Mouse (Mus musculus) heart, embryonic 13.5 days (tissue): ENCODE measurements around the gene Dcbld2. TPM values are rescaled to one million over a fixed set of nuclear protein-coding genes. Genes with fewer than 3 reads are reported as not detected.

ENCODE experiments used
- ATAC-seq: fragments of 200-750 bp; cut with Nextera tagmentation; 2 replicates; pipeline ENCODE4 v1.8.0; 2017; ENCODE audit warnings: moderate TSS enrichment; ENCODE audit not compliant: insufficient number of reproducible peaks, low FRiP score, low TSS enrichment; ENCODE audit errors: extremely low read depth
- H3K27ac ChIP-seq: fragments of 300-500 bp; sonication (generic); replicated peaks from 2 replicates; pipeline ENCODE4 v1.5.1; 2015; ENCODE audit warnings: moderate library complexity, mild to moderate bottlenecking, inconsistent platforms
- H3K27me3 ChIP-seq: fragments of 300-500 bp; sonication (generic); replicated peaks from 2 replicates; pipeline ENCODE4 v1.6.1; 2015; ENCODE audit warnings: mild to moderate bottlenecking, inconsistent platforms
- H3K36me3 ChIP-seq: fragments of 300-500 bp; sonication (generic); 2 replicates; pipeline ENCODE4 v1.6.1; 2015; ENCODE audit warnings: mild to moderate bottlenecking, inconsistent platforms
- H3K4me1 ChIP-seq: fragments of 300-500 bp; sonication (generic); 2 replicates; pipeline ENCODE4 v1.6.1; 2015; ENCODE audit warnings: inconsistent platforms
- H3K4me2 ChIP-seq: fragments of 300-500 bp; sonication (generic); 2 replicates; pipeline ENCODE4 v1.6.1; 2015; ENCODE audit warnings: inconsistent platforms, mild to moderate bottlenecking, moderate library complexity
- H3K4me3 ChIP-seq: fragments of 300-500 bp; sonication (generic); 2 replicates; pipeline ENCODE4 v1.5.1; 2015; ENCODE audit warnings: moderate library complexity, mild to moderate bottlenecking, inconsistent platforms
- H3K9ac ChIP-seq: fragments of 300-500 bp; sonication (generic); 2 replicates; pipeline ENCODE4 v1.6.1; 2015; ENCODE audit warnings: inconsistent platforms, mild to moderate bottlenecking, moderate library complexity
- H3K9me3 ChIP-seq: fragments of 300-500 bp; sonication (generic); 2 replicates; pipeline ENCODE4 v1.6.1; 2016; ENCODE audit warnings: inconsistent platforms
- WGBS: fragments of 180-500 bp; shearing (Covaris S2); methylation state at CpG from one replicate; pipeline ENCODE4 v1.1.7; 2015; ENCODE audit warnings: mixed read lengths; 5-methylcytosine and 5-hydroxymethylcytosine counted together
- polyA plus RNA-seq: library from polyadenylated mRNA; unstranded; fragments of >200 nt; fragmentation: Nextera tagmentation; extraction: Ambion mirVana; gene quantifications from 2 replicates; pipeline ENCODE4 v1.2.1, GENCODE M21; 2015

The Dcbld2 gene
- polyA plus RNA-seq, 1 experiment from 2014 or later: 8.0 TPM

DNA sequence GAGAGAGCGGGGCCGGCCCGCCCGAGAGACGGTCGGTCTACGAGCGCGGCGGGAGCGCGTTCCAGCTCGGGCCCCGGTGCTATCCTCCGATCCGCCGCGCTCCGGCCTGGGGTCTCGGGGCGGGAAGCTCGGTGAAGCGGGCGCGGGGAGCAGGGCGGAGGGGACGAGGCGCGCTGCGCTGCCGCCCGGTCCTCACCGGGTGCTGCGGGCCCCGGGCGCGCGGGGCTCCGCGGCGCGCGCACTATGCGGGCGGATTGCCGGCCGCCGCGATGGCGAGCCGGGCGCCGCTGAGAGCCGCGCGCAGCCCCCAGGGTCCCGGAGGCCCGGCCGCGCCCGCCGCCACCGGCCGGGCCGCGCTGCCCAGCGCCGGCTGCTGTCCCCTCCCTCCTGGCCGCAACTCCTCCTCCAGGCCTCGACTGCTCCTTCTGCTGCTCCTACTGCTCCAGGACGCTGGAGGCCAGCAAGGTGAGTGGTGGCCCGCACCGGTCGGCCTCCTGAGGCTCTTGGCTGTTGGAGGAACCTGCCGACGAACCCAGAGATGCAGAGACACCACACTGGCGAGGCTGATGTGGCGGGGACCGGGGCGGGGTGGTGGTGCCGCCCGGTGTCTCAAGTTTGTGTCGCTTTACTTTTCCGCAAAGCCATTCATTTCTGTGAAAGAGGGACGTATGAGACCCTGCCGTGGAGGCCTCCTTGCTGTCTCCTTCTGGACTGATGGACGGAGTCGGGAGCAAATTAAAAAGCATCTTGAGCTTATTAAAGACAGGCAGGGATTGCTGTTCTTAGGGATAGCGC, 441 bp downstream of the Dcbld2 start:
- Histone ChIP-seq H3K27me3 (no peaks in the 10 kb centered on the region), H3K9me3 (no peaks in the 10 kb centered on the region), H3K4me3 (peak overlapping the region; percentile 99), H3K36me3 (no peaks in the 10 kb centered on the region), H3K4me1 (peaks cover 42% of the 10 kb centered on the region), H3K27ac (peak overlapping the region; percentile 90), H3K4me2 (peak overlapping the region; percentile 70), H3K9ac (peak overlapping the region; percentile 97)
- peak; percentile 26 for ATAC-seq
- WGBS: 0% methylated on average over 43 of the region's 89 CpGs

DNA sequence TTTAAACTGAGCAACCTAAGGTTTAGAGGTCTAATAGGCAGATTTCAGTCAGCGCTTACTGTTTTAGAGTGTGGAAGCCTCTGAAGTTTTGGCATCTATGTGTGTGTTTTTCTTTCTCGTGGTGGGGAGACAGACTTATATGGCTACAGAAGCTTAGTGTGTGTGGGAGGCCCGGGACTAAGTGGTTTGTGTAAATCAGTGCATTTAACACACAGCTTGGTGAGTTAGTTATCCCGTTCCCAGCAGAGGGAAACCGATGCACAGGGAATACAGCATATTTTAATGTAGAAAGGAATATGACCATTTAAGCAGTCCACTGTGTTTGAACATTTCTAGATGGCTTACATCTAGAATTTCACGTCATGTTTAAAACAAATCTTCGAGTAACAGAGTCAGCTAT, 1.6 kb downstream of the Dcbld2 start:
- ATAC-seq: no peak
- Histone ChIP-seq H3K4me2 (peak overlapping the region; percentile 70), H3K27me3 (no peaks in the 10 kb centered on the region), H3K4me1 (peaks cover 49% of the 10 kb centered on the region), H3K4me3 (peak overlapping the region; percentile 99), H3K27ac (peak overlapping the region; percentile 90), H3K36me3 (no peaks in the 10 kb centered on the region), H3K9ac (peak overlapping the region; percentile 97), H3K9me3 (no peaks in the 10 kb centered on the region)
- 31% methylated on average over 7 of the region's 7 CpGs for WGBS

DNA sequence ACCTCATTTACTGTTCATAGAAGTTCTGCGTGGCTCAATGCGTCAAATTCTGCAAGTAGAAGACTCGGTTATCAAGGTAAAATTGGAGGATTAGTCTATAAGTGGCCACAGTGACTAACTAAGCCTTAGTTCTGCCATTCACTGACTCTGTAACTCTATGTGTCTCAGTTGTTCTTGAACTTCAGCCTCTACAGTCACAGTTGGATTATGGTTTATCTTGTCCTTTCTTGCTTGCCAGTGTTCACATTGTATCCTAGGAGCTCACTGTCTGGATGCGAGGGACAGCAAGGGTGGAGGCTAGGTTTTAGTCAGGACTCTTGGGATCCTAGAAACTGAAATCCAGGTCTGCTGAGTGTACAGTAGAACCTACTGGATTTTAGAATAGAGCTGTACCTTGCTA, 6.6 kb downstream of the Dcbld2 start:
- 87% methylated on average over 4 of the region's 4 CpGs for WGBS
- H3K36me3 ChIP-seq: peaks cover 7% of the 10 kb centered on the region
- H3K4me1 ChIP-seq: peaks cover 63% of the 10 kb centered on the region
- H3K9me3 ChIP-seq: no peaks in the 10 kb centered on the region
- no peak overlapping the region for H3K4me2 ChIP-seq
- H3K27ac ChIP-seq: no peak overlapping the region
- H3K27me3 ChIP-seq: no peaks in the 10 kb centered on the region
- no peak overlapping the region for H3K9ac ChIP-seq
- H3K4me3 ChIP-seq: no peak overlapping the region
- no peak for ATAC-seq

DNA sequence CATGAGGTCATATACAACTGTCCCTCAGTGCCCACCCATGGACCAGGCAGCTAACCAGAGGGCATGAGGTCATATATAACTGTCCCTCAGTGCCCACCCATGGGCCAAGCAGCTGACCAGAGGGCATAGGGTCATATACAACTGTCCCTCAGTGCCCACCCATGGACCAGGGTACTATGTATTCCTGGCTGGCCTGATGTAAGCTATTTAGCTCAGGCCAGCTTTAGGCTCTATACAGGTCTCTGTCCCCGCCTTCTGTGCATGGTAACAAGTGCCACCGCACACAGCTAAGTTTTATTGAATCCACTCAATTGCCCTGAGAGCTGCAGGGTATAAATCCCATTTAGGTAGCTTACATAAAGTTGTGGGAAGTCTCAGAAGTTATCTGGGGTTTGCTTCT, 7.3 kb downstream of the Dcbld2 start:
- Histone ChIP-seq H3K4me2 (no peak overlapping the region), H3K27me3 (no peaks in the 10 kb centered on the region), H3K27ac (no peak overlapping the region), H3K4me3 (no peak overlapping the region), H3K4me1 (peaks cover 66% of the 10 kb centered on the region), H3K9me3 (no peaks in the 10 kb centered on the region), H3K36me3 (peaks cover 7% of the 10 kb centered on the region), H3K9ac (no peak overlapping the region)
- 93% methylated on average over 2 of the region's 2 CpGs for WGBS
- no peak for ATAC-seq

DNA sequence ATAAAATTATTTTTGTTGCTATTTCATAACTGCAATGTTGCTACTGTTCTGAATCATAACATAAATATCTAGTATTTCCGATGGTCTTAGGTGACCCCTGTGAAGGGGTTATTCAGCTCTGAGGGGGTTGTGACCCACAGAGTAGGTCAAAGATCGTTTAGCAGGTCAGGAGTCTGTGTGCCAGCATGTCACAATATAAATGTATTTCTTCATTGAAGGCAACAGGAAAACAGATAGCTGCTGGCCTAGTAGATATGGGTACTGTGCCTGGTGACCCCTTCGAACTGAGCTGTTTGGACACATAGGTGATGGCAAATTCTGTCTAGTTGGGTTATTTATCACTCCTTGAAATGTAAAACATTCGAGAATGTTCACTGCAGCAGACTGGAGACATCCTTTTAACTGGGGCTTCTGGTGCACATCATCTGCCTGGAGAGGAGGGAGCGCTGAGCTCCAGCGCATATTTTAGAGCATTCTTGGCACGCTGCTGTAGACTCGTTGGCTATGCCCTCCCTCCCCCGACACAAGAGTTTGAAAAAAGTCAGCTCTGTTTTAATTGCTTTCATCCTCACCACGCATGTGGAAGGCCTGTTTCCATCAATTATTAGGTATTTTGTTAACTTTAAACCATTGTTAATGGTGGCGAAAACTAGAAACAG, 13.6 kb downstream of the Dcbld2 start:
- peak overlapping the region; percentile 35 for H3K4me2 ChIP-seq
- WGBS: 22% methylated on average over 11 of the region's 11 CpGs
- H3K27me3 ChIP-seq: no peaks in the 10 kb centered on the region
- no peak overlapping the region for H3K4me3 ChIP-seq
- H3K36me3 ChIP-seq: peaks cover 11% of the 10 kb centered on the region
- H3K27ac ChIP-seq: peak overlapping the region; percentile 80
- no peaks in the 10 kb centered on the region for H3K9me3 ChIP-seq
- no peak overlapping the region for H3K9ac ChIP-seq
- H3K4me1 ChIP-seq: peaks cover 53% of the 10 kb centered on the region
- no peak for ATAC-seq

DNA sequence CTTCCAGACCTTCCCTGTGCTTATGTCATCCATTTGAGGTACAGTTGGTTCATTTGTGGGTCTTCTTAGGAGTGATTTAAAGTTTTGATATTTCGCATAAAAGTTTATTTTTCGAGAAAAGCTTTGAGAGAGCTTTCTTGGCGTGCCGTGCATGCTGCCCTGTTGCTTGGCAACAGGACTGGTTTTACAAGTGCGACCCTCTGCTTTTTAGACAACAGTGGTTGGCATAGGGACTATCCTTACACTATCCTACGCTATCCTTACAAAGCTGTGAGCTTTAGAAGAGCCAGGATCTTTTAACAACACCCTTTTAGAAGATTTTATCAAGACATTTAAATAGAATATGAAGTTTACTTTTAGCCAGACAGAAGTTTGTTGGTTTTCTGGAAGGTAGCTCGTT, 22.0 kb downstream of the Dcbld2 start:
- 85% methylated on average over 7 of the region's 7 CpGs for WGBS
- Histone ChIP-seq H3K9ac (no peak overlapping the region), H3K4me1 (peaks cover 50% of the 10 kb centered on the region), H3K27ac (no peak overlapping the region), H3K9me3 (no peaks in the 10 kb centered on the region), H3K36me3 (peaks cover 30% of the 10 kb centered on the region), H3K4me2 (no peak overlapping the region), H3K27me3 (no peaks in the 10 kb centered on the region), H3K4me3 (no peak overlapping the region)
- no peak for ATAC-seq

DNA sequence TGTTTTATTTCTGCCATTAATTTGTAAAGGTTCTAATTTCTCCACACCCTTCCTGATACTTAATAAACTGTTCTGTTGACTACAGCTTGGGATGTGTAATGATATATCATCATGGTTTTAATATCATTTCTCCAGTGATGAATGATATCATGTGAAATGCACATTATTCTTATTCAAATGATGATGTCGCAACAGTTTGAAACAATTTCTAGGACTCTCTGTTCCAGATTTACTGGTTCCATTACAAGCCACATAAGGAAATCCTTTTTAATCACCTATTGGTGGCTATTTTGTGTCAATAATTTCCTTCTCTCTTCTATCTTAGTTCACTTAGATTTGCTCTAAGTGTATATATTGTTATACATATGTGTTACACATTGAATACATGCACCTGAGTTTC, 24.1 kb downstream of the Dcbld2 start:
- 95% methylated on average over 1 of the region's 1 CpGs for WGBS
- Histone ChIP-seq H3K9ac (no peak overlapping the region), H3K4me2 (no peak overlapping the region), H3K36me3 (peaks cover 43% of the 10 kb centered on the region), H3K4me1 (peaks cover 39% of the 10 kb centered on the region), H3K27me3 (no peaks in the 10 kb centered on the region), H3K4me3 (no peak overlapping the region), H3K27ac (no peak overlapping the region), H3K9me3 (no peaks in the 10 kb centered on the region)
- ATAC-seq: no peak

DNA sequence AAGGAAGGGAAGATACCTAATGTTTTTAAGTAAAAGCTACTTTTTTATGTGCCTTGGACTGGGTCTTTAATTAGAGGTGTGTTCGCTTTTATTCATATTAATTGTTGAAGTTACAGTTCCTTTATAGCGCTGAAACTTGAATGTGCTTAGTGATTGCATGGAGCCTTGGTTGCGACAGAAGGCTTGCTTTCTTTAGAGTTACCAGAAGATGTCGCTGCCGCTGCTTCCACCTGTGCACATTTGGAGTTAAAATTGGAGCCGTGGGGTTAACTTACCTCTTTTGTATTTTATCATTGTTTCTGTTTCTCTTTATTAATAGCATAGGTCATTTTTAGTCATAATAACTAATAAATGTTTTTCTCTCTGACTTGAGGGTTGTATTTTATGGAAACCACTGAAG, 36.5 kb downstream of the Dcbld2 start:
- Histone ChIP-seq H3K4me1 (no peaks in the 10 kb centered on the region), H3K9ac (no peak overlapping the region), H3K36me3 (peaks cover 48% of the 10 kb centered on the region), H3K27me3 (no peaks in the 10 kb centered on the region), H3K4me2 (no peak overlapping the region), H3K9me3 (no peaks in the 10 kb centered on the region), H3K27ac (no peak overlapping the region), H3K4me3 (no peak overlapping the region)
- WGBS: 62% methylated on average over 6 of the region's 6 CpGs
- no peak for ATAC-seq

DNA sequence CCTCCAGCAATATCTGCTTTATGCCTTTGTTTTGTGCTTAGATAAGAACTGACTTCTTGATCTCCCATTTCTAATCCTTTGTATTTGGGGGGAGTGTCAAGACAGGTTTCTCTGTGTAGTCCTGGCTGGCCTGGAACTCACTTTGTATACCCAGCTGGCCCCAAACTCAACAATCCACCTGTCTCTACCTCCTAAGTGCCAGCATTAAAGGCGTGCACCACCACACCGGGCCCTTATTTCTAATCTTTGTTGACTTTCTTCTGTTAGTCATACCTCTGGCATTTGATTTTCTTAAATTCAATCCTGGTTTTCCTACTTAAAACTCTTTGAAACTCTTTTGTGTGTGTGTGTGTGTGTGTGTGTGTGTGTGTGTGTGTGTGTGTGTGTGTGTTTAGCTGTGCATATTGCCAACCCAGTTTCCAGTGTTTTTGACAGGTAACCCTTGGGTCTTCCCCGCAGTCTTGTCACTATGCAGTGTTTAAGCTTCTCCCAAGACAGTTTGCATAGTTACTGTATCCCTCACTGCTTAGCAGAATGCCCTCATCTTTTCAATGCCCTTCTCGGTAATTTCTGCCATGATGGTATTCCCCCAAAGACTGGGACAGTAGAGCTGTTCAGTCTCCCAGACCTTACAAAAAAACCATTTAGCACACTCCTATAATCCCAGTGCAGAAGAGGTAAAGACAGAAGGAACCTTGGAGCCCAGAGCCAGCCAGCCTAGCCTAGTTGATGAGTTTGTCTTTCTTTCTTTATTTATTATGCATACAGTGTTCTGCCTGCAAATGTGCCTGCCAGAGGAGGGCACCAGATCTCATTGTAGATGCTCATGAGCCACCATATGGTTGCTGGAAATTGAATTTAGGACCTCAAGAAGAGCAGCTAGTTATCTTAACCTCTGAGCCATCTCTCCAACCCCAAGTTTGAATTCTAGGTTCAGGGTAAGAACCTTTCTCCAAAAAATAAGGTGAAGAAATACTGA, 38.3 kb downstream of the Dcbld2 start:
- ATAC-seq: no peak
- Histone ChIP-seq H3K9ac (no peak overlapping the region), H3K4me3 (no peak overlapping the region), H3K27ac (no peak overlapping the region), H3K9me3 (no peaks in the 10 kb centered on the region), H3K36me3 (peaks cover 57% of the 10 kb centered on the region), H3K27me3 (no peaks in the 10 kb centered on the region), H3K4me2 (no peak overlapping the region), H3K4me1 (peaks cover 2% of the 10 kb centered on the region; the same call in 1 of the 2 replicates)
- 87% methylated on average over 4 of the region's 4 CpGs for whole genome bisulfite sequencing

DNA sequence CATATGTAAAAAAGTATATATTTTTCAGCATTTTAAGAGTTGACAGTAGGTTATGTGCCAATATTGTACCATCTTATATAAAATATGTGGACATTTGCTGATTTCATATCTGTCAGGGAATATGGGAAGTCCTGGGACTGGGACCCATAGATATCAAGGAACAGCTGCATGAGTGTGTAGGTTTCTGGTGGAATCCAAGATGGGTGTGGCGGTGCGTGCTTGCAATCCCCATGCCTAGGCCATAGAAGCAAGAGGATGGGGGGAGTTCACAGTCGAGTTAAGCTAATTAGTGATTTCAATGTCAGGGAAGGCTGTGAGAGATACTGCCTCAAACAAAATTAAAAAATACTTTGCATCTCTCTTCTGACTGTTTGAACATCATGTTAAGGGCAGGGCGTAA, 40.8 kb downstream of the Dcbld2 start:
- no peak for ATAC-seq
- H3K36me3 ChIP-seq: peaks cover 51% of the 10 kb centered on the region
- no peaks in the 10 kb centered on the region for H3K27me3 ChIP-seq
- no peak overlapping the region for H3K4me3 ChIP-seq
- no peaks in the 10 kb centered on the region for H3K9me3 ChIP-seq
- WGBS: 79% methylated on average over 4 of the region's 4 CpGs
- no peak overlapping the region for H3K9ac ChIP-seq
- H3K4me1 ChIP-seq: peaks cover 22% of the 10 kb centered on the region
- no peak overlapping the region for H3K27ac ChIP-seq
- H3K4me2 ChIP-seq: no peak overlapping the region

DNA sequence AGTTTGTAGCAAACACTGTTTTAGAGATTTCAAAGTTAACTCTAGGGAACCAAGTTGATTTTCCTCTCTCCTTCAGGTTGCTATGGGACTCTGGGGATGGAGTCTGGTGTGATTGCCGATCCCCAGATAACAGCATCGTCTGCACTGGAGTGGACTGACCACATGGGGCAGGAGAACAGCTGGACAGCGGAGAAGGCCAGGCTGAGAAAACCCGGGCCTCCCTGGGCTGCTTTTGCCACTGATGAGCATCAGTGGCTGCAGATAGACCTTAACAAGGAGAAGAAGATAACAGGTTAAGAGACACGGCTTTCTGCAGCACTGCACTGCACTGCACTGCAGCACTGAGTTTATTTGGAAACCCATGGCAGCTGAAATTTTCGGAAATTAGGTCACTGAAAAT, 42.4 kb downstream of the Dcbld2 start:
- Histone ChIP-seq H3K36me3 (peaks cover 54% of the 10 kb centered on the region), H3K4me3 (no peak overlapping the region), H3K4me1 (peaks cover 26% of the 10 kb centered on the region), H3K9me3 (no peaks in the 10 kb centered on the region), H3K27me3 (no peaks in the 10 kb centered on the region), H3K9ac (no peak overlapping the region), H3K27ac (no peak overlapping the region), H3K4me2 (no peak overlapping the region)
- no peak for ATAC-seq
- WGBS: 46% methylated on average over 6 of the region's 6 CpGs
